Mouse (Mus musculus) megakaryocyte-erythroid progenitor cell, adult 5-6 weeks (primary cell): ENCODE data around the gene Mkln1. TPM values are rescaled to one million over a fixed set of nuclear protein-coding genes. Genes with fewer than 3 reads are reported as not detected.

ENCODE experiments used
- ATAC-seq: replicated peaks from 2 replicates; pipeline ENCODE4 v1.8.0; 2016; ENCODE audit warnings: mild to moderate bottlenecking, inconsistent platforms; ENCODE audit not compliant: severe bottlenecking, poor library complexity, low FRiP score, low TSS enrichment
- total RNA-seq, 2 experiments: library from RNA; stranded (forward) in 1 of 2; stranded (reverse) in 1 of 2; fragments of 200-1000, 215-1000 nt in 1 of 2; fragments of >200 nt in 1 of 2; fragmentation: Nextera tagmentation in 1 of 2; gene quantifications; 2 replicates each; pipeline ENCODE4 v1.2.3; 2014 to 2017

Mkln1 gene
- total RNA-seq, 2 experiments from 2014 or later = 130 to 186 TPM

DNA sequence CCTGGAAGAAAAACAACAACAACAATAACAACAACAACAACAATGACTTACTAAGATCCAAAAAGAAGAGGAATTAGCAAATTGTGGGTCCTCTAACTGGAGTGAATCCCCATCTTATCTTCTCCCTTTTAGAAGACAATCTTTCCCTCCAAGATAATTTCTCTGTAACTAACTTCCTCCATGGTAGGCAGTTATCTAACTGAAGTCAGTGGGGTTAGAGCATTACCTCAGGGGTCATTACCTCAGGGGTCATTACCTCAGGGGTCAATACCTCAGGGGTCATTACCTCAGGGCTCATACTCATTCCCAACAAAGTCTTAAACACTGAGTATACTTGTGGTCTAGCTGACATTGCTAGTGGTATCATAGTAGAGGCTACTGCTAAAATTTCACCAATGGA lies 1.2 kb upstream of the Mkln1 start:
- no peak for ATAC-seq

DNA sequence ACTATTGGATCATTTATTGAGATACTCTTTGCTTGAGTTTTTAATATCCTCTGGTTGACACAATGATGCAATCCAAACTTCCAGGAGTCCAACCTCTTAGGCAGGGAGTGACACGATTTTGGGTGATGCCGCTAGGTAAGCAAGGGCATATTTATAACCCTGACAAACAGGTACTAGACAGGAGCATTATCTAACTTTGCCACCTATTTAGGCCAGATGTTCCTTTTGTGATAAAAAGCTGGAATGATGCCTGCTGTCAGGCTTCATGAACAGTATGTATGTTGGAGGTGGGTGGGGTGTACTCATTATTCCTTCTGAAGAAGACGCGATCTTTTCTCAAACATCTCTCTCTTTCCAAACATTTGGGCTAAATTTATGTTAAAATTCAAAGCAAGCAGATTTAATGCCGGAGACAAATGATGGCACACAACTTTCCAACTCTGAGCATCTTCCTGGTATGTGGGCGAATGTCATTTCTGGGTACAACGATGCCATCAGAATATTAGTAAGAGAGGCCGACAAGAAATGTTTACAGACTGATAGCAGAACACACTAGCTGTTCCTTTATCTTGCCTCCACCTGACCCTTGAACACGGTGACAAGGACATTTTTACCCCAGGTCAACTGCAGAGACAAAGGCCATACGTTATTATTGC lies 632 bp upstream of the Mkln1 start:
- peak; percentile 44 for ATAC-seq

DNA sequence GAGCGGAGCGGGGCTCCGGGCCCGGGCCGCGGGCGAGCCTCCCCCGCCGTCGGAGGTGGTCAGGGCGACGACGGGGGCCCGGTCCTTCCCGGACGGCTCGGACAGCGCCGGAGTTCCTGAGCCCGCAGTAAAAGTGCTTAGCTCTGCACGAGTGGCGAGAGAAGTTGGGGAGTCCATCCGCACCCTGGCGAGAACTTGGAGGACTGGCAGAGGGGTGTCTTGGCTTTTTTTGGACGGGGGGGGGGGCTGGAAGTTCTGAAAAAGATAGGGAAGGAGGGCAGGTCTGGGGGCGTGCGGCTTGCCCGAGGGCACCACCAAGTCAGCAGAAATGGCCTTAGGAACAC lies 643 bp downstream of the Mkln1 start:
- ATAC-seq = no peak

DNA sequence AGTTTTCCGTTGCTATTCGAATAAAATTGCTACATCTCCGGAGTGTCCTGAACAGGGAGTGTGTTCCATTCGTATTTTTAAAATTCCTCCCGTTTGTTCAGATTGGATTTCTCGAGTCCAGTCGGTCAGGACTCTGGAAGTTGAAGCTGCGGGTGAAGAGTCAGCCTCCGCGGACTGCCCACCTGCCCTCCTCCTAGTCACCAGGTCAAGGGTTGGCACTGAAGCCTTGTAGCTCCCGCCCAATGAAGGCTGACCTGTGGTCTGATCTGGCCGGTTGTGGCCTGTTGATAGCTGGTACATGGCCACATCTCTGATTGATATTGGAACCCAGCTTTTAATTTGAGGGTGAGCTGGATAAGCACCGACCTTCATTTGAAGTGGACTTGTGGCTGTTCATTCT lies 1.0 kb downstream of the Mkln1 start:
- no peak for ATAC-seq

DNA sequence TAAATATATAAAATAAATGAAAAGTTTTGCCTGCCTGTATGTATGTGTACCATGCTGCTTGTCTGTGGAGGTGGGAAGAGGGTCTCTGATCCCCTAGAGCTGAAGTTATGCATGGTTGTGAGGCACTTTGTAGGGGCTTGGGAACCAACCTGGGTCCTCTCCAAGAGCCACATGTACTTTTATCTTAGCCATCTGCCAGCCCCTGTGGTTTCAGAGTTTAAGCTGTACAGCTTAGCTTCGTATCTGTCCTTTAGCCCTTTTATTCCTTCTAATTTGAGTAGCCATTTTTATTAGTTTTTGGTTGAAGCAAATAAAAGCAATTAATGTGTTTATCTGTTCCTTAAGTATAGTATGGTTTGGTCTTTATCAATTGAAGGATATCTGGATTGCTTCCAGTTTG lies 12.5 kb downstream of the Mkln1 start:
- 0 out of 2 replicates have a peak, but pooled peaks have one; percentile 65 for ATAC-seq

DNA sequence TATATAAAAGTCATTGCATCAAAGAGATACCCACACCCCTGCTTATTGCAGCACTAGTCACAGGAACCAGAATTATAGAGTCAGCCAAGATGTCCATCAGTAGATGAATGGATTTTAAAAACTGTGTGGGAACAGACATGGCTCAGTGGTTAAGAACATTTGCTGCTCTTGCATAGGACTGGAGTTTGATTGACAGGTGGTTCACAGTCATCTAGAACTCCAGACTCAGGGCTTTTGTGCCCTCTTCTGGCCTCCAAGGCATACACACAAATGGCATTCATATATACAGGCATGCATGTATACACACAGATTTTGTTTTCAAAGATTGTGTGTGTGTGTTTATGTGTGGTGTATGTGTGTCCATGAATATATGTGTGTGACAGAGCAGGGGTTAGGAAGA lies 14.0 kb downstream of the Mkln1 start:
- ATAC-seq = peak; percentile 82

DNA sequence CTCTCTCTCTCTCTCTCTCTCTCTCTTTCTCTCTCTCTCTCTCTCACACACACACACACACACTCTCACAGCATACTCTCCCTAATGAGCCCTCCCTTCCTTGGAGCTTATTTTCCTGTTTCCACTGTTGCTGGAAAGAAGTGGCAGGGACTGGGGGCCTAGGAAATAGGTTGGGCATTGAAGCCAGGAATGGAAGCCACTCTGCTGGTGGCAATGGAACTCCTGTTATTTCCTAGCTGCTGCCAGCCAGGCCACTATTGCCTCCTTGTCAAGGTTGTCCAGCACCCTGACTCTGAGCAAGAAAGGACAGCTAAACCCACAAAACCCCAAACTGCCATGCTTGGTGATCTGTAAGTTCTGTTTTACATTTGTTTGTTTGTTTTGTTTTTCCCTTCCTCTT lies 15.0 kb downstream of the Mkln1 start:
- no peak for ATAC-seq

DNA sequence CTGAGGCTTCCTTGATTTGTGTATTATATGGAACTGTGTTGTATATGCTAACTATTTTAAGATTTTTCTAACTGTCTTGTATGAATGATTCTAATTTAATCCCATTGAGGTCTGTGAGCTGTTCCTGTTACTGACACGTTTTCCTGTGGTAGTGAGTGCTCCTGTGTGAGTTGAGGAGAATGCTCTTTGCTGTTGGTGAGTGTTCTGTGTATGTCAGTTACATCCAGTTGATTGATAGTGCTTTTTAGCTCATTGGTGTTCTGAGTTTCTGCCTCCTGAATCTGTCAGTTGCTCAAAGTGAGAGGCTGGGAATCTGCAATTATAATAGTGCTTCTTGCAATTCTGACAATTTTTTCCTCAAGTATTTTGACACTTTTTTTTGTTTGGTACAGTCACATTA lies 15.8 kb downstream of the Mkln1 start:
- no peak for ATAC-seq

DNA sequence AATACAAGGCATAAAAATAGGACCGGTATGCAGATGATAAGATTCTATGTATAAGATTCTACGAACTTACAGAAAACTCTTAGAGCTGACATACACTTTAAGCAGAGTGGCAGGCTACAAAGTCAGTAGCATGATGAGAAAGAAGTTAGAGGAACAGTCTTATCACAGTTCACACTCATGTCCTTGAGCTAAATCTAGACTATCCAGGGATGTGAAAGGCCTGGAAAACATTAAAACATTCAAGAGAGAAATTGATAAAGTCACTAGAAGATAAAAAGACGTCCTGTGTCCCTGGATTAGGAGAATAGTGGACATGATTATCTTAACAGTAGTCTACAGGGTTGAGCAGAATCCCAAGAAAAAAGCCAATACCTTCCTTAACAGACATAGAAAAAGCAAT lies 26.9 kb downstream of the Mkln1 start:
- peak; percentile 57; the same call in 1 of the 2 replicates for ATAC-seq

DNA sequence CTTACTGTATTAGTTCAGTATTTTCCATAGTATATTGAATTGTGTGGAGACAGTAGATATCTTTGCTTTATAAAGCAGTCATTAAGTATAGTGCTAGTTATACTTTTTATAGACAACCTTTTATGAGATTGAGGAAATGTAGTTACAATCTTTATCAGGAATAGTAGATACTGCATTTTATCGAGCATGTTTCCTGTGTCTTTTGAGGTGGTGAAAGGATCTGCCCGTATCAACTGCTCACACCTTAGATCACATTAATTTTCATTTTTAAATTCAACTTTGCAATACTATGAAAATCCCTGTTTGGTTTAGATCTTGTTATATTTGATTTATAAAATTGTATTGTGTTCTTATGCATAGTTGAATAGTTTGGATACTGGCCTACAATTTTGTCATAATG lies 38.7 kb downstream of the Mkln1 start:
- ATAC-seq = no peak

DNA sequence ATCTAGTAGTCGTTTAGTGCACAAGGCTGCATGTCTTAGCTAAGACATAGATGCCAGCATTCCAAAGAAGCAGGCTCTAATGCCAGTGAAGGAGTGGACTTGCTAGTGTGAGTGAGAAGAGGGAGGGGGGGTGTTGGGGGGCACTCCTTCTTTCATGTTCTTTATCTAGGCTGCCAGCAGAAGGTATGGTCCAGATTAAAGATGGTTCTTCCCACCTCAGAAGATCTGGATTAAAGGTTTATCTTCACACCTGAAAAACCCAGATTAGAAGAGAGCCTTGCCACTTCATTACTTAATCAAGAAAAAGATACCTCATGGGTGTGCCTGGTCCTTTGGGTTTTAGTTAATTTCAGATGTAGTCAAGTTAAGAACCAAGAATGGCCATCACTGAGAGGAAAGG lies 46.7 kb downstream of the Mkln1 start:
- no peak for ATAC-seq

DNA sequence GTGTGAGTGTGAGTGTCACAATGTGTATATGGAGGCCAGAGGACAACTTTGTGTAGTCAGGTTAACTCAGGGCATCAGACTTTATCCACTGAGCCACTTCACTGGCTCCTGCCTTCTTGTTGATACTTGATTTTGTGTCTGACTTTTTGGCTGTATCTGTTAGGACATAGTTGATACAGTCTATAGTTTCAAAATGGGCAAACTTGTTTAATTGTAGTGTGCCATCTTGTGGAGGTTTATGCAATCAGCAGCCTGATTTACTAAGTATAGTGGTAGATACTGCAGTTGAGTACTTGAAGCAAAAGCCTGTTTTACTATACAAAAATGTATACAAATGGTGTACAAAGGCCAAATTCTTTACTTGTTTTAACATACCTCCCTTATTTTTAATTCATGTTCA lies 55.2 kb downstream of the Mkln1 start:
- ATAC-seq = peak; percentile 81; the same call in 1 of the 2 replicates

DNA sequence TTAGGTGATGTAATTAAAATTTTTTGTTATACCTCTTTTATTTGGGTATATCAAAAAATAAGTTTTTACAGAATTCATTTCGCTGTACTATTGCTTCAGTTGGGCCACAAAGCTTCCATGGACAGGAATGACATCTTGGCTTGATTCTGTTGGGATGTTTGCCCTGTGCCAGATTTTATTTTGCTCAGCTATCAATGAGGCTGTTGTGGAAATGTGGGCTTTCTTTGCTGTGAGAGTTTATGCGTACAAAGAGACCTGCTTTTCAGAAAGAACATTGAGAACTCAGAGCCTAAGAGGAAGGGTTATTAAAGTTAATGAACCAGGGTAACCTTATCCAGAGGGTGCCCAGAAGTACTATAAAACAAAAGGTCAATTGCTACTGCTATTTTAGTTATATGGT lies 56.8 kb downstream of the Mkln1 start:
- no peak for ATAC-seq

DNA sequence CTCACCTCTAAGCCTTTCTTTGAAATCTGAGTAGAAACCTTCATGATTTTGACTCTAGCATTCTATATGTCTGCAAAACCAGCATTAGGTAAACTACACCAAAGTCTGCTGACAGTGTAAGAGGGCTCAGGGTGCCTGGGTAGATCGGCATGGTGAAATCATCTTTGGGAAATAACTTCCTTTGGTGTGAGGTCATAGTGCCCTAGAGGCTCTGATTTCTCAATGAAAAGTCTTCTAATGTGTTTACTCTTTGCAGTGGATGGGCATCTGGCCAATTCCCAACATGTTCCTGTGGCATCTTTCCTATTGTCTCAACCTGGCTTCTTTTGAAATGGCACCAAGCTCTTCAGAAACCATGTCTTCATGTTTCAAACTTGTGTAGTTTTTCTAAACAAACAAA lies 58.5 kb downstream of the Mkln1 start:
- no peak for ATAC-seq

DNA sequence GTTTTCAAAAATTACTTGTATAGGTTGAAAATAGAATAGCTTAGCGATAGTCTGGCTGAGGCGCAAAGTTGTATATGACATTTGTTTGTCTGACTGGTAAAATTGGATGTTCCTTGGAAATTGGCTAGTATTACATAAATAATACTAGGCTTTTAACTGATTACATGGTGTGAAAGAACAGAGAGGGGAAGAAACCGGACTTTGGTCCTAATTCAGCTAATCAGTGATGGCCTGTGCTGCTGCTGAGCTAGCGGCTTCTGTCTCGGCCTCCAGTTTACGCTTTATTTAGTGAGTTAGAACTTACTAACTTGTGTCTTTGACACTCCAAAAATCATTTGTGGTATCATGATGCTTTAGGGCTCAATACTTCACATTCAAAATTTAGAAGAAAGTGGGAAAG lies 70.9 kb downstream of the Mkln1 start:
- no peak for ATAC-seq

DNA sequence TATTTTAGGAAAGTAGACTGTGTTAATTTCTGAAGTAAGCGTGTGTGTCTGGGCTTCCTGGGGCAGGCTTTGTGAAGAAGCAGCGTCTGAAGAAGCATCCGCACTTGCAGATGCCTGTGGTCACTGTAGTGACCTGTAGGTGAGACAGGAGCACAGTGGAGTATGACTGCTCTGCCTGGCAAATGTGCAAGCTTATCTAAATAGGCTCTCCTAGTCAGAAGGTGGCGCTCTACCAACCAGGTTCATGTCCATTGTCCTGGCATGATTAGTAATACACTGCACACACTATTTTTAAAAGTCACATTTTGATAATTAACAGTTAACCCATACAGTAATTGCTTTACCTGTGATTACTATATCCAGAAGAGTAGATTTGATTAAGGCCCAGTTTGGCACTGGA lies 79.7 kb downstream of the Mkln1 start:
- peak; percentile 63 for ATAC-seq

DNA sequence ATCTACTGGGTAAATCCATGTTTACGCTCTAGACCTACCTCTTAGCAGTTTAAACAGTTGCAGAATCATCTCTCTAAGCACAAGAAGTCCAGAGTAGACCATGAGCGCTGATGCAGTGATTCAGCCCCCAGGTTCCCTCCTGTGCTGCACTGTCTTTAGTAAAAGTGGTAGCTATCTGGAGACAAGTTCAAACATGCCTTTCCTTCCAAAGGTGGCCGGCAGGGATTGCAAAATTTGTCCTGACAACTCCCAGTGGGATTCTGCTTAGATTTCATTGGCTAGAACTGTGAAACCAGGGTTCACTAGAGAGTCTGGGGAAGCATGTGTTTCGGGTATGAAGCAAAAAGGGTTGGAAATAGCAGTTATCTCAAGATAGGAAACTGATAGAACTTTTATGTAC lies 81.5 kb downstream of the Mkln1 start:
- no peak for ATAC-seq

DNA sequence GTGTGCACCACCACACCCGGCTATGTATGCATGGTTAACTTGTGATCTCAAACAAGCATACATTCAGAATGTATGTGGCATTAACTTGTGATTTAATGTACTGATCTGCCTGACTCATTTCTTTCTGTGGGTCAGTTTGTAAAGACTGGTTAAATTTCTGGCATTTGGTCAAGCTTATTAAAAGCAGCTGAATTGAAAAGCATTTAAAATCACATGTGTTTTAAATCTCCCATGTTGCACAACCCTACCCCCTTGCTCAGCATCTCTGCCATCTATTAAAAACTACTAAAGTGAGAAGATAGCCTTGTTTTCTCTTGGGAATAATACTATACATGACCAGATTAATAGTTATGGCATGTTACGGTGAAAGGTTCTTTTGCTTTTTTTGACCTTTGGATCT lies 88.1 kb downstream of the Mkln1 start:
- no peak for ATAC-seq

DNA sequence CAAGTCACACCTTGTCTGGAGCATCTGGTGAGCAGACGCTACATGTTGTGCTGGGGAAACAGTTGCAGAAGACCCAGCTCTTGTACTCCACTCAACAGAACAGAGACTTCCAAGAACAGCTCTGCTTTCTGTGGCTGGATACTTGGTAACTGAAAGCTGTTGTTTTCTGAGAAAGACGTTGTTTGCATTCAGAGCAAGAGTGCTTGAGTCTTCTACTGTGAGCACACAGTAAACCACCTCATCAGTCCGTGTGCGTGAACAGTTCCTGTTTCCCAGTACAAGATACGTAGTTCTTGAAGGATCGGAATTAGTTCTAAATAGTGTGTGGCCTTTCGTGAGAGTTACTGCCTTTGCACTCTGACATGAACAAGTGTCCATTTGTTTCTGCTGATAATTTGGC lies 91.4 kb downstream of the Mkln1 start:
- ATAC-seq = no peak

DNA sequence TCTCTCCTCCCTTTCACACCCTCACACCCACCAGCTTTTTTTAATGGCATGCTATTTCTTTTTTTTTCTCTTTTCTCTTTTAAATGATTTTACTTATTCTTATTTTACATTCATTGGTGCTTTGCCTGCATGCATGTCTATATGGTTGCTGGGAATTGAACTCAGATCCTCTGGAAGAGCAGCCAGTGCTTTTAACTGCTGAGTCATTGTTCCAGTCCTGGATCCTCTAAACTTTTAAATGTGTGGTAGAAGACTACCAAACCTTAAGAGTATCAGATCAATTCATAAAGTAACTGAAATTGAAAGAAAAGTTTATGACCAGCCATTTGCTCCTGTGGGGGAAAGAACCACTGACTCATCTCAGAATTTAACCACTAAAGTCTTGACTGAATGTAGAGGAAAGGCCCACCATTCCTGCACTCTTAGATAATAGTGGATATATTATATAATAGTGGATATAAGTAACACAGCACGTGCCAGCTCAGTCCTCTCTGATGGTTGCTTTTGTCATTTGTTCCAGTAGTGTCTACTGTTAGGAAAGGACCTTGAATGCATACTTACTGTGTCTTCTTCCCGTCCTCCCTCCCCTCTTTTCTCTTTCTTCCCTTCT lies 96.7 kb downstream of the Mkln1 start:
- no peak for ATAC-seq

DNA sequence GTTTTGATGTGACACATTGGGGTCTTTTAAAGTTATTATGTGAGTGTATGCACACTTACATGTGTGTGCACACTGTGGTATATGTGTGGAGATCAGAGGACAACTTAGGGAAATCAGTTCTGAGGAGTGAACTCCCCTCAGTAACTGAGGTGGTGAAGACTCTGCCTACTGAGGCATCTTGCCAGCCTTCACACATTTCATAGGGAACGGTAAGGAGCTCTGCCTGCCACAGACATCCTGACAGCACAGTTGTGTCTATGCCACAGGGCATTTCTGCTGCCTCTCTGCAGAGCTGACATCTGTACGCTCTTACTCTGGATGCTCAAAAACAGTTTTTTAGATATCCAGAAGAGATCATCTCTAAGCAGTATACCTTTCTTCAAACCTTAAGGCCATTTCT lies 97.7 kb downstream of the Mkln1 start:
- no peak for ATAC-seq

DNA sequence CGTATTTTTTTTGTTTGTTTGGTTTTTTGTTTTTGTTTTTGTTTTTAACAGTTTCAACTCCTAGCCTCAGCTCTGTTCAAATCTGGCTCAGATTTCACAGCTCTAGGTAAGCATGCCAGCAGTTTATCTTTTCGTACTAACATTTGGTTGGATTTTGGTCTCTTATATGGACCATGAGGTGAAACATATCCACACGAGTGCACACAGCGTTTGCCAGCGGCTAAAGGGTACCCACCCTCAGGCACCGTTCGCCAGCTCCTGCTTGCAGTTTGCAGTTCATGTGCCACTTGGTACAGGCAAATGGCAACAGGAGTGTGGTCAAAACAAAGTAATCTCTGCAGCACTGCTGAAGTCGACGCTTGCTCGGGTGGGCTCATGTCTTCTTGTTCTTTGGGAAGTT lies 101.3 kb downstream of the Mkln1 start:
- ATAC-seq = no peak
